Mouse (Mus musculus) thymus, postnatal 25 days (tissue): ENCODE data around the gene Shisal2a.

Experiments
- DNase-seq: peaks from one replicate; pipeline ENCODE4 v3.0.0; 2022

Gene Shisal2a

GRCm38 (mm10) chr4:108383183-108383714 lies at the start of gene Shisal2a:
Shisal2a (minus strand) TSS chr4:108383349.
- peak; percentile 6 for DNase-seq

DNA sequence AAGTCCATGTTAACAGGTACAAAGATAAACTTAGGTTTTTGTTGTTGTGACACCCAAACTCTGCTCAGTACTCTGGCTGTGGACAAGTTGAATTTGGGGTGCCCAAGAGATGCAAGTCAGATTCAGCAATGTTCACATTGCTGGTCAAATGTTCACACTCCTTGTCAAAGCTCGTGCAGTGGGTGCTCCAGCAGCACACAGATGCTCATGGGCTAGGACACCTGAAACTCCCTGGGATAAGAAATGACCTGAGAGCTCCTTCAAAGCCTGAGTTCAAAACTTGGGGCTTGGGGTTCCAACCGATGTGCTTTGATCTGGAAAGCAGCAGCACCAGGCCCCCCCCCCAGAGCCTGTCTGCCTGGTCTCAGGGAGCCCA lies 48.4 kb upstream of the Shisal2a start:
- no peak for DNase-seq

GRCm38 (mm10) chr4:108430656-108431560 lies 47.8 kb upstream of the Shisal2a start:
- DNase-seq, result no peak

DNA sequence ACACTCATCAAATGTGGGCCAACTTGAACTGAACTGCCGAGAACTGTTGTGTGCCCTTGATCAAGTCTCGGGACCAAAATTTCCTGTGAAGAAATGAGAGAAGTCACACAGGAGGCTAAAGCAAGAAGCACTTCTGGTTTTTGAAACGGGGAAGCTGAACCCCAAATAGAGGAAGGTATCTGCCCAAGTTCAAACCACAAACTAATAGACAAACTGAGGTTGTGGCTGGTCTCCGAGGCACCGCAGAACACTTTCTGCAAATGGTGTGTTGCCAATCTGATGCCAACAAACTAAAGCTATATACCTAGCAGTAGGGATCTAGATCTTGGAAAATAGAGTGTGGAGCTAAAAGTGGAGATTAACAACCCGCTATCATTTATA lies 45.2 kb upstream of the Shisal2a start:
- DNase-seq, result no peak

DNA sequence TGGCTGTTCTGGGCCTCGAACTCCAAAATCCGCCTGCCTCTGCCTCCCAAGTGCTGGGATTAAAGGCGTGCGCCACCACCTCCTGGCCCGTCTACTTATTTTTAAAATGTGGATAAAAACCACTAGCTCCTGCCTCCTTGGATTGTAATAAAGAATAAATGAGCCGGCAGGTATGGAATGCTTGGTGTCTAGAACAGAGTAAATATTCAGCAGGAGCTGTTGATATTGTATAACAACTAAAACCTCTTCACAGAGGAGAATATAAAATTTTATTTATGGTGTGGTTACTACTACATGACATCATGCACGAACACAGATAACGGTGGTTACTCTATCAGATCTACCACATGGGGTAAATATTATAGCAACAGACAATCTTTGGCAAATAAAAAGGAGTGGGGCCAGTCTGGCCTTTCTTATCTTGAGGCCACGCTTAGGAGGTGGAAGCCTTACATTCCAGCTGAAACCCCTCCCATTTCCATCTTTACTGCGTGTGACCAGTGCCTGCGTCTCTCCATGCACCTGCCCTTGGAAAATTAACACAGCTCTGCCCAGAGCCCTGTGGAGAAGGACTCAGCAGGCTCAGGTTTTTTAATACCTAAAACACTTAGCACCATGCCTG lies 44.7 kb upstream of the Shisal2a start:
- DNase-seq, result no peak

GRCm38 (mm10) chr4:108424587-108424986 lies 41.4 kb upstream of the Shisal2a start:
- DNase-seq, result no peak

- DNase-seq, result no peak
Observed at GRCm38 (mm10) chr4:108407621-108408020, 24.5 kb upstream of the Shisal2a start.

DNA sequence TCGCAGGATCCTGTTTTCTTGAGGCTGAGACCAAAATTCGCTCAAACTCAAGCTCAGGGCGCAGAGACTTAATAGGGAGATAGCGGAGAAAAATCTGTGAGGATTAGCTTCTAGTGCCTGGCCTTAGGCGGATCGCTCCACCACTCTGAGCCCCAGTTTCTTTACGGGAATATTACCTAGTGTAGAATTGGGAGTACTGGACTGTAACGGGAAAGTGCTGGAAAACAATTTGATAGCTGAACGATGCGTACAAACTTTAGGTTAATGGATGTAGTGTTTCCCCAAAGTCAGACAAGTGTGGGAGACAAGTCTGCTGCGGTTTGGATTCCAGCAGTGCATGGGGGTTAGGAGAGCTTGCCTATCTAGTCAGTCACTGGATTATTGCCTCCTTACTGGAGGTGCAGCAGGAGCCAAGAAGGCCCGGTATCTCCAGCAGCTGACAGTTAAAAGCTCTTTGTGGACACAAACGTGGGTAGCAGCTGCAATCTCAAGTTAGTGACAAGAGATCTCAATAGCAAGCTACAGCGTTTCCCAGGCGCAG lies 23.8 kb upstream of the Shisal2a start, which contains the start of gene Gpx7:
Gpx7 (minus strand) TSS at position 101 of the 541 bp plus-strand sequence.
- DNase-seq, result no peak

DNA sequence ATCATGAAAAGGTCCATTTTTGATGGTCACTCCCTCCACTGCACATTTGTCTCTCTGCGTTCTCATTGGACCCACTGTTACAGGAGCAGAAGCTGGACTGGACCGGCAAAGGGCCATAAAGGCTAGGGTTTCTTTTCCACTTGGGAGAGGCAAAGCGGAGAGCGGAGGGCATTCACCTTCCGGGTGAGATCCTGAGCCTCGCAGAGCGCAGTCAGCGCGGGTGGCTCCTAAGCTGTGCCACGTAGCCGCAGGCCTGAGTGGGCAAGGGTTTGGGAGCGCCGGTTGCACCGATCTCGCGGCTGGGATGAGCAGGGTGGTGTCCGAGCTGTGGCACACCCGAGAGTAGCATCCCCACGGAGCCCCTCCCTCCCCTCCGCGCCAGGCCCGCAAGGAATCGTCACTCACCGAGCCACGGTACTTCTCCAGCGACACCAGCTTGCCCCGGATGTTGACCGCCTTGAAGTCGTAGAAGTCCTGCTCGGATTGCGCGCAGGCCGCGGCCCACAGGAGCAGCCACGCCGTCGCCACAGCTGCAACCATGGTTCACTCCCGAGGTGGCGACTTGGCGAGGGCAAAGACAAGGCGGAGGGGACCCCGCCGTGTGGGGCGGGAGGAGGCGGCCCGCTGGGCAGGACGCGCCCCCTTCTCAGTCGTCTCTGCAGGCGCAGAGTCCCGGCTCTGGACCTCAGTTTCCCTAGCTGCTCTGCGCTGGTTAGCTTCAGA lies 23.1 kb upstream of the Shisal2a start:
- peak; percentile 15 for DNase-seq

DNA sequence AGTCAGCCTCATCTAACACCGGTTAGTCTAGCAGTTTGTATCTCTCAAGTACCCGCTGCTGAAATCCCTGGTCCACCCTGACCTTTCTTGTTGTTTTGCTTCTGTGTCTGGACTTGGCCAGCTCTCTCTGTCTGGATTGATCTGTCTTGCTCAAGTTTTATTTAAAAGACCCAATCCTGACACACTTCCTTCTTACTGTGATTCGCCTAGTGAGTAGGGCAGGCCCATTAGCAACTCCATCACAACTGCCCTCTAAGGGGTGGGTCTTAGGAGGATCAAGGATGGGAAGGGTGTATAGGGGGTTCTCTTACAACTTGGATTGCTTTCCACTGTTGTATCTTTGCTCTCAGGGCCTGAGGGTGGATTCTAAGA lies 22.6 kb upstream of the Shisal2a start:
- DNase-seq, result no peak

GRCm38 (mm10) chr4:108403861-108404635 lies 20.9 kb upstream of the Shisal2a start:
- DNase-seq, result no peak

DNA sequence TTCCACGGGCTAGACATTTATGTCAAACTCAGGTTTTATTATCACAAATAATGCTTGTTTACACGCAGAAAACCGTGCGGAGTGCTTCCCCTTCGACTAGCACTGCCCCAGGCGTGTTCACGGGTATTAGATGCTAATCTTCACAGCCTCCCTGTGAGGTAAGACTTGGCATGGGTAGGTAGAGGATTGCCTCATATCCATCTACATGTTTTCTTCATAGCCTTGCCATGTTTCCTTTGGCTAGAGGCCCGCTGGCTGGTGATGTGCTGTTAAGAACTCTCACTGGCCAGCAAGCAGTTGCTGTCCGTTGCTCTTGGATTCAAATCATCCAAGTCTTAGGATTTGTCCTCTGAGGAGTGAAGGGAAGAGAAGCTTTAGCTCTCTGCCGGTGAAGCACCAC lies 17.2 kb upstream of the Shisal2a start:
- no peak for DNase-seq

GRCm38 (mm10) chr4:108394236-108394635 lies 11.1 kb upstream of the Shisal2a start:
- DNase-seq, result no peak

DNA sequence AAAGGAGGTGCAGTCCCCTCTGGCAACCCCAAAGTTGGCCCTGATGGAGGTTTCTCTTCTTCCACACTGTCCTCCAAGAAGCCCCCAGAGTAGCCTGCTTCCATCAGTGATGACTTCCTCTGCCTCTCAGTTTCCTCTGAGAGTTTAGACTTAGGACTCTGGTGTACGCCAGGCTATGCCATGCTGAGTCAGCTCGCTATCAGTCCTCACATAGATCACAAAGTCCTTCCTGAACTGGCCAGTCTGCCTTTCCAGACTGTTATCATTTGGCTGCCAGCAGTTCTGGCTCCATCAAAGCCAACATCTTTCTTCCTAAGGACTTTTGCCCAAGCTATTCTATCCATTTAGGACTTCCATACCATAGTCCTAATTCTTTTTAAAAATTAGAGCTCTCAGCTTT lies 9.4 kb upstream of the Shisal2a start:
- no peak for DNase-seq

GRCm38 (mm10) chr4:108391124-108391523 lies 8.0 kb upstream of the Shisal2a start:
- no peak for DNase-seq

GRCm38 (mm10) chr4:108388741-108389140 lies 5.6 kb upstream of the Shisal2a start:
- DNase-seq, result no peak

- DNase-seq, result no peak
Observed at GRCm38 (mm10) chr4:108387681-108388253, 4.6 kb upstream of the Shisal2a start.

DNA sequence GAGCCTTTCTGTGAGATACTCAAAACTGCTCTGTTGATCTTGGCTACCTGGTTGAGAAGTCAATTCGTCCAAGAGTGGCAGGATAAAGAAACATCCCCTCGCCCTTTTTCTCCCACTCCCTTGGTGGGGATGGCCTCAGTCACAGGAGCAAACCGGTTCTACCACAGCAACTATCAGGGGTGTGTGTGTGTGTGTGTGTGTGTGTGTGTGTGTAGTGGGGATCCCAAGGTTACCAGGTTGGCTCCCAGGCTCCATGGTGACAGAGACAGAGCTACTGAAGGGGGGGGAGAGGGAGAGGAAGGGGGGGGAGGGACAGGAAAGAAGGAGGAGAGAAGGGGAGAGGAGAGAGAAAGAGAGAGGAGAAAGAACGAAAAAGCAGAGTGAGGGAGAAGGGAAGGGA lies 4.0 kb upstream of the Shisal2a start:
- no peak for DNase-seq

- DNase-seq, result no peak
Observed at GRCm38 (mm10) chr4:108386087-108386486, 2.9 kb upstream of the Shisal2a start.

DNA sequence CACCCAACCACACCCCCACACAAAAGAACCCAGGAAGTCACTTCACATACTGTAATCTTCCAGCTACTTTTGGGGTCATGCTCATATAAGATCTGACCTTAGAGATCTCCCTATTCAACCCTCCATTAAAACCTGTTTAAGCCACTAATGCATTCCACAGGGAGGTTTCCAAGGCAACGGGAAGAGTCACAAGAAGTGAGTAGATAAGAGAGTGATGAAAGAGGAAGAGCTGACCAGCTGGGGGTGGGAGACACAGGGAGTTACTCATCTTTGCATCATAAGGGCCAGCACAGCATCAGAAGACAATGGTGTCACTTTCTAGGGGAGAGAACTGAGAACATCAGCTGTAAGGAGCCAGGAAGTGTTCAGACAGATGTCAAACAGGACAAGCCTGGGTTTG lies 3.0 kb downstream of the Shisal2a start:
- no peak for DNase-seq

GRCm38 (mm10) chr4:108379476-108379875 lies 3.7 kb downstream of the Shisal2a start:
- no peak for DNase-seq

DNA sequence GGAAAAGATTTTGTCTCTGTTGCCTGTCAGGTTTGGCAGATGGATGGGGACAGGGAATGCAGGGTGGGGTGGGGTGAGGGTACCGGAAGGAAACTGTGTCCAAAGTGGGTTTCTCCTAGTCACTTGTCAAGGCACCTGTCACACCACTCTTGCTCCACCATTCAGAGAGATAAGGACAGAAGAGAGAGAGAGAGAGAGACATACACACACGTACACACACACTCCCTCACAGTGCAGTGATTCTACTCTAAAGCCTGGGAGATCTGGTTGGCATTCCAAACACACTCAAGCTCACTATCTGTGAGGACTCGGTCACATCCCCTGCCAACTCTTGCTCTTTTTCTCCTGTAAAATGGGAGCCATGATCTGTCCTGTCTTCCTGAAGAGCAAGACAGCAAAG lies 11.0 kb downstream of the Shisal2a start:
- no peak for DNase-seq
